Mouse (Mus musculus) ES-E14 (cell line): ENCODE results near the gene Stx12.

Experiments
- CHD2 ChIP-seq: IDR thresholded peaks from 2 replicates; pipeline ENCODE4 v1.6.1; 2014; ENCODE audit warnings: mild to moderate bottlenecking, low read depth, low read length, inconsistent platforms
- HCFC1 ChIP-seq: IDR thresholded peaks from 2 replicates; pipeline ENCODE4 v1.6.1; 2012; ENCODE audit warnings: low read length, inconsistent platforms, borderline replicate concordance; ENCODE audit not compliant: insufficient read depth
- MAFK ChIP-seq: IDR thresholded peaks from 2 replicates; pipeline ENCODE4 v1.6.1; 2014; ENCODE audit warnings: mild to moderate bottlenecking, low read depth, low read length, inconsistent platforms; ENCODE audit not compliant: insufficient read depth
- ZC3H11A ChIP-seq: IDR thresholded peaks from 2 replicates; pipeline ENCODE4 v1.6.1; 2012; ENCODE audit warnings: low read depth, mild to moderate bottlenecking, inconsistent platforms, low read length, borderline replicate concordance
- ZNF384 ChIP-seq: IDR thresholded peaks from 2 replicates; pipeline ENCODE4 v1.6.1; 2012; ENCODE audit warnings: low read depth, low read length, inconsistent platforms

DNA sequence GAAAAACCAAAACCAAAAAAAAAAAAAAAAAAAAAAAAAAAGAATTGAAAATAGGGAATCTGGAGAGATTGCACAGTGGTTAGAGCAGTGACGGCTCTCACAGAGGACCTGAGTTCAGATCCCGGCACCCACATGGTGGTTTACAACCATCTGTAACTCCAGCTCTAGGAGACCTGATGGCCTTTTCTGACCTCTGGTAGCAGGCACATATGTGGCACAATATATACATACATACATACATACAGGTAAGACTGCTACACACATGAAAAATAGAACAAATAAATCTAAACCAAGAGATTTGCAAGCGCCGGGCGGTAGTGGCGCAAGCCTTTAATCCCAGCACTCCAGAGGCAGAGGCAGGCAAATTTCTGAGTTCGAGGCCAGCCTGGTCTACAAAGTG lies 80.4 kb downstream of the Stx12 start:
- TF ChIP-seq MAFK, result no peak
- TF ChIP-seq HCFC1, result no peak
- no peak for TF ChIP-seq CHD2
- TF ChIP-seq ZC3H11A, result no peak
- no peak for TF ChIP-seq ZNF384
